Mouse (Mus musculus): ENCODE data around the gene Npas1. TPM values are rescaled to one million over a fixed set of nuclear protein-coding genes. Genes with fewer than 3 reads are reported as not detected.
A peak's percentile ranks its signal among the peaks of the same experiment; 100 is the strongest.

Gene Npas1
- total RNA-seq, 2 experiments from 2014 or later: not detected

DNA sequence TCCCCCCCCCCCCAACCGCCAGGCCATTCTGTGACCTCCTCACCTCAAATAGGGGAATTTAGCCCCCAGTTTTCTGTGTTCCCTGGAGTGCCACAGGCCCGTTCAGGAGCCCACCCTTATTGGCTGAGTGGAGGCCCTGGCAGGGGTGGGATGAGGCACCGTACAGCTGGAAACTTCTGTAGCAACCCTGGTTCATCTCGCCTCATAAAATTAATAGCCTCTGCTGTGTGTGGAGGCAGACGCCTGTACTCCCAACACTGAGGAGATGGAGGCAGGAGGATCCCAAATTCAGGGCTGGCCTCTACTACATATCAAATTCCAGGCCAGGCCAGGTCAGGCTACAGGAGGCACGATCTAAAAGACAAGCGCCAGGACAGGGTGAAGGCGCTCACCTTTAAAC is 3.7 kb downstream of the Npas1 start:
- no peak for DNase-seq
- intact Hi-C loops (cut with DNase I): loop anchor here (10.0 kb wide), 1 partner anchor 211 kb away; no protein-coding TSS in a partner anchor

DNA sequence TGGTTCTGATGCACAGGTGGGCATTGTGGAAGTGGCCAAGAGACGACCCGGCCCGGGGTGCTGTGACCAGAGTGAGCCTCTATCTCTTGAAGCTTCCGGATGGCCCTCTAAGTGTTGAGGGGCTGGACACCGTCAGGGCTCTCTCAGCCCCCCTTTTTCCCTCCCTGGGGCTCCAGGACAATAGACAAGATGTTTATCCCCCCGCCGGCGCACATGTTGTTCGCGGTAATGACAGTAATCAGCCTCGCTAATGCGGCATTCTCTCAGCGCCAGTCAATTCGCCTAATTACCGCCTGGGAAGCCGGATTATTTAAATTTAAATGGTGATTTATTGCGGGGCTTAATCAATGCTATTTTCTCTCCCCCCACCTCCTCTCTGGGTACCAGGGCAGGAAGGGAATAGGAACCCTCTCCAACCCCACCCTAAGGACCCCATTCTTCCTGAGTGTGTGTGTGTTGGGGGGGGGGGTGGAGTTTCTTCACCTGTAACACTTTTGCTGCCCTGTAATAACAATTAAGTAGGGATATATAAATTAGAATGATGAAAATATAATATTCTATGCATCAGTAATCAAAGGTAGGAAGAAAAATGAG is 5.3 kb downstream of the Npas1 start:
- intact Hi-C loops (cut with DNase I): loop anchor here (10.0 kb wide), 1 partner anchor 213 kb away; no protein-coding TSS in a partner anchor
- no peak for DNase-seq

DNA sequence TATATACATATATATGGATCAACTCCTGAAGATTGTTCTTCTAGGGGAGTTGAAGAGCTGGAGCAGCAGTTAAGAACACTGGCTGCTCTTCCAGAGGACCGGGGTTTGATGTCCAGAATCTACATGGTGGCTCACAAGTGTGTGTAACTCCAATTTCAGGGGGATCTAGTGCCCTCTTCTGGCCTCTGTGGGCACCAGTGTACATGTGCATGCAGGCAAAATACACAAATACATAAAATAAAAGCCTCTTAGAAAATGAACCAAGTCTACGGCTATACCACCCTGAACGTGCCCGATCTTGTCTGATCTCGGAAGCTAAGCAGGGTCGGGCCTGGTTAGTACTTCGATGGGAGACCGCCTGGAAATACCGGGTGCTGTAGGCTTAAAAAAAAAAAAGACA is 6.0 kb downstream of the Npas1 start:
- intact Hi-C loops (cut with DNase I): loop anchor here (10.0 kb wide), 1 partner anchor 213 kb away; no protein-coding TSS in a partner anchor
- no peak for DNase-seq

DNA sequence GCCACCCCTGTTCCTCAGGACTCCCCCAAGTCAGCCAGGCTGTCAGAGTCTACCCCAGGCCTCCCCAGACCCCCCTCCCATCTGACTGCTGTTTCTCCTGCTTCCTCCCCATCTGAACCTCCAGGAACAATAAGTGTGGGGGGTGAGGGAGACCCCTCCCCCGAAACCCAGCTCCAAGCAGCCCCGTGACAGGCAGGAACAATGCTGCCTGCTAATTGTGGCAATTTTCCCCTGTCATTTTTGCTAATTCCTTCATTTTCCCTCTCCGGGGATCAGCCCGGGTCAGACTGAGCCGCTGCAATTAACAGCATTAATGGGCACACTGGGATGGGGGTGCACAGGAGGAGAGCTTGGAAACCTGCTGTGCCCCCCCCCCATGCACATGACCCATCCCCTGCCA is 9.4 kb downstream of the Npas1 start:
- intact Hi-C loops (cut with DNase I): loop anchor here (2.0 kb wide), 1 partner anchor 153 kb away; no protein-coding TSS in a partner anchor
- no peak for DNase-seq

DNA sequence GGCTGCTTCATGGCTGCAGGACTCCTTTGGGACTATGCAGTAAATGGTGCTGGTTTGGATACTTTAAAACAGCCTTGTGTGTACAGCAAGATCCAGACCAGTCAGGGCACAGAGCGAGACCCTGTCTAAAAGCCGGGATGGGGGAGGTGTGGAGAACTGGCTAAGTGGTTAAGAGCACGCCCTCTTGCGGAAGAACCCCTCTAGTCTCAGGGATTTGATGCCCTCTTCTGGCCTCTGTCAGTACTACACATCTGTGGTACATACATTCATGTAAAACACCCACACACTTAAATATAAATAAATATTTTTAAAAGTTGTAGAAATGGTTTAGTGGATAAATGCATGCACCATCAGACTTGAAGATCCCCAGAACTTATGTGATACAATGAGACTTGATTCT is 11.0 kb downstream of the Npas1 start:
- intact Hi-C loops (cut with DNase I): no loop called here

DNA sequence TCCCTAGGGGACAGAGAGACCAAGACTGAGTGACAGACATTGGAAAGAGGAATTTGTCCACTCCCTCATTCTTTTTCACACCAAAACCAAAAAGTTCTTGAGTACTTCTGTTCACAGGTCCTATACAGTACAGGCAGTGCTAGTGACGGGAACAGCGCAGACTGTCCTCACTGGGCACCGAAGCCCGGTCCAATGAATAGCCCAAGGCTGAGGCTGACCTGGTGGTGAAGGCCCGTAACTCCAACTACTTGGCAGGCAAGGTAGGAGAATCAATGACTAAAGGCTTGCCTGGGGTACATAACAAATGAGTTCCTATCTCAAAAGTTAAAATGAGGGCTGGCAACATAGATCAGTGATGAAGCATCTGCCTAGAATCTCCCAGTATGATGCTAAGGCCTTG is 12.0 kb downstream of the Npas1 start:
- intact Hi-C loops (cut with DNase I): loop anchor here (2.0 kb wide), 1 partner anchor 27 kb away; no protein-coding TSS in a partner anchor
- DNase-seq: no peak

More for the DNA sequence above, 11.0 kb downstream of the Npas1 start:
- no peak for DNase-seq

DNA sequence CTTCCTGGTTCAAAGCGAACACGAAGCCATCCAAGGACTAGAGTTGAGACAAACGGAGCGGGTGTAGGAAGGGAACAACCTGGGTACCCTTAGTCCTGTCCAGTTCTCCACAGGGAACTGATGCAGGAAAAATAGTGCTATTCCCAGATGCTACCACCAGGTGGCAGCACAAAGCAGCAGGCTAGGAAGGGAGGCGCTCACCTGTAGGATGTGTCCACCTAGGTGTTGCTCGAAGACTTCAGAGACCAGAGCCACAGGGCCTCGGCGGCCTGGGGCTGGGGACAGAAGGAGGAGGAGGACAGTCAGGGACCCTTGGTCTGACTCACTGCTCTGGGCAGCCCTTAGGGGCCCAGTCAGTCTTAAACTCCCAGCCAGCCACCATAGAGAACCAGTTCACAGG is 12.4 kb downstream of the Npas1 start:
- peak; percentile 49 to 57 for DNase-seq
- intact Hi-C loops (cut with DNase I): loop anchor here (2.0 kb wide), 1 partner anchor 28 kb away; no protein-coding TSS in a partner anchor

DNA sequence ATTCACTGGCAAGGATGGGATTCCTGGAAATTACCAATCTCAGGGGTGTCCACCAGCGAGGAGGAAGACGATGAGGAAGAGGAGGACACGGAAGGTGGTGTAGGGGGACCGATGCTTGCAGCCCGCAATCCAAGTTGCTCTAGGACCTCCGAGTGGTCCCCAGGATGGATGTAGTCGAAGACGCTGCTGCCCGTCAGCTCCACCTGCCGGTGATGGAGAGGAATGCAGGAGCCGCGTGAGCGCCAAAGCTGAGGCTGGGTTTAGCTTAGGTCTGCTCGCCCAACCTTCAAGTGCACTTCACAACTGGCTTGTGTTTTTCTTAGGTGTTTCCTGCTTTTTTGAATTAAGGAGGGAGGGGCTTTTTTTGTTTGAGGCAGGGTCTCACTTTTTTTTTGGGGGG is 14.3 kb downstream of the Npas1 start:
- intact Hi-C loops (cut with DNase I): loop anchor here (2.0 kb wide), 2 partner anchors 66 to 86 kb away; no protein-coding TSS in a partner anchor
- peak; percentile 64 to 74 for DNase-seq

DNA sequence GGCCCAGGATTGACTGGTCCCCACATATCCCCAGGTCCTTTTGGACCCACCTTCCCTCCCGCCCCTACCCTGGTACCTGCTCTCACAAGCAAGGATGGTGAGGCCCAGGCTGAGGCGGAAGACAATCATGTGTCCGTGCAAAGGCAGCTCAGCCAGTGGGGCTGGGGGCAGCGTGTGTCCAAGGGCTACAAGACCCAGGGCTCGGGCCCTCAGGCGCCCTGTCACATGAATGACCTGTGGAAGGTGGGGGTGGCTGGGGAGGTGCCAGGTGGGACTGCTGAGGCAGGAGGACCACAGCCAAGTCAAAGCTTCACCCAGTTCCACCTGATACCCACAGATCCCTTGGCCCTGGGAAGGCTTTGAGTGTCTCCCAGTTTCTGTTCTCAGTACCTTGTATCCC is 15.8 kb downstream of the Npas1 start:
- intact Hi-C loops (cut with DNase I): loop anchor here (2.0 kb wide), 2 partner anchors 65 to 85 kb away; no protein-coding TSS in a partner anchor

DNA sequence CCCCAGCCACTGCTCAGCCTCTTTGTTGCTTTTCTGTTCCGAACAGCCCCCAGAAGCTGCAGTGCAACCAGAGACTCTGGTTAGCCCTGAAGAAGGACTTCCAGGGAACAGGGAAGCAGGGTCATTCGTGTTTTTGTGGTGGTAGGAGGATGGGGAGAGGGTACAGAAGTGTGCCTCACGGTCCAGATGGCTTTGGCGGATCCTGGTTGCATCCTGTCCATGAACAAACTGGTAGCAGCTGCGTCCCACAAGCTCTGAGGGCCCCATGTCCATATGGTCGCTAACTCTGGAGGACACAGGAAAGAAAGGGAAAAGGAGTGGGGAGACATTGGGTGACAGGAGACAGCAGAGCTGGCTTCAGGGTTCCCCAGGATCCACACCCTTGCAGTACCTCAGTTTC is 16.4 kb downstream of the Npas1 start:
- DNase-seq: no peak
- intact Hi-C loops (cut with DNase I): no loop called here

More for the DNA sequence above, 15.8 kb downstream of the Npas1 start:
- DNase-seq: no peak

DNA sequence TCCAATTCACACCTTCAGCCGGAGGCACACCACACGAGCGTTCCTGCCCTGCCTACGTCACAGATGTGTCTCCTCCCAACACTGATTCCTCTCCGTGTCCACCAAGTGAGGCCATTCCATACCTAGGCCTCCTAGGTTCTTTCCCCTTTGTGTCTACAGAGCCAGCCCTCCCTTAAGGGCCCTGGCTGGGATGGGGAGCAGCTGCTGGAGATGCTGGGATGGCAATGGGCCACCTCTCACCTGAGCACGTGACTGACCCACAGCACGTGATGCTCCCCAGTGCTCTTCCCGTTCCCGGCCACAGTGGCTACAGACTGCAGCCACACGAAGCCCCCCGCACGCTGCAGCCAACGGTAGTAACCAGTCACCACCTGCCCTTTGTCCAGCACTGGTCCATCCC is 17.0 kb downstream of the Npas1 start:
- intact Hi-C loops (cut with DNase I): no loop called here
- no peak for DNase-seq

DNA sequence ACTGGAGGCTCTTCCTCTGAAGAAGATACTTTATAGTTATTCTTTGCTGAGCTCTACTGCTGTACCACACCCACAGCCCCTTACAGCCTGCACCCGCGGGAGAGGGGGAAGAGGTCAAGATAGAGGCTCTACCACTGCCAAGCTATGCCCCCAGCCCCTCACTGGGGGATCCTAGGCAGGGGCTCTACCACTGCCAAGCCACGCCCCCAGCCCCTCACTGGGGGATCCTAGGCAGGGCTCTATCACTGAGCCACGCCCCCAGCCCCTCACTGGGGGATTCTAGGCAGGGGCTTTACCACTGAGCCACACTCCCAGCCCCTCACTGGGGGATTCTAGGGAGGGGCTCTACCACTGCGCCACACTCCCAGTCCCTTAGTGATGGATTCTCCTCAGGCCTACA is 21.2 kb downstream of the Npas1 start:
- DNase-seq: no peak
- intact Hi-C loops (cut with DNase I): no loop called here

DNA sequence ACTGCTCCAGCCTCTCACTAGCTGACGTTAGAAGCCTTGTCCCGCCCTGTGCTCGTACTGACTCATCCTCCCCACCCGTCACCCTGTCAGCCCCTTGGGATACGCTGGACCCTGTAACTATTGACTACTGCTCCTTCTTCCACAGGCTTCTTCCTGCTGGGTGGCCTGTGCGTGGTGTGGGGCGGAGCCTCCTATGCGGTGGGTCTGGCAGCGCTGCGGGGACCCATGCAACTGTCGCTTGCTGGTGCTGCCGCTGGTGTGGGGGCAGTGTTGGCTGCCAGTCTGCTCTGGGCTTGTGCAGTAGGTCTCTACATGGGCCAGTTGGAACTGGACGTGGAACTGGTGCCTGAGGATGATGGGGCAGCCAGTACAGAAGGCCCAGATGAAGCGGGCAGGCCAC is 22.5 kb downstream of the Npas1 start:
- intact Hi-C loops (cut with DNase I): no loop called here
- DNase-seq: no peak

DNA sequence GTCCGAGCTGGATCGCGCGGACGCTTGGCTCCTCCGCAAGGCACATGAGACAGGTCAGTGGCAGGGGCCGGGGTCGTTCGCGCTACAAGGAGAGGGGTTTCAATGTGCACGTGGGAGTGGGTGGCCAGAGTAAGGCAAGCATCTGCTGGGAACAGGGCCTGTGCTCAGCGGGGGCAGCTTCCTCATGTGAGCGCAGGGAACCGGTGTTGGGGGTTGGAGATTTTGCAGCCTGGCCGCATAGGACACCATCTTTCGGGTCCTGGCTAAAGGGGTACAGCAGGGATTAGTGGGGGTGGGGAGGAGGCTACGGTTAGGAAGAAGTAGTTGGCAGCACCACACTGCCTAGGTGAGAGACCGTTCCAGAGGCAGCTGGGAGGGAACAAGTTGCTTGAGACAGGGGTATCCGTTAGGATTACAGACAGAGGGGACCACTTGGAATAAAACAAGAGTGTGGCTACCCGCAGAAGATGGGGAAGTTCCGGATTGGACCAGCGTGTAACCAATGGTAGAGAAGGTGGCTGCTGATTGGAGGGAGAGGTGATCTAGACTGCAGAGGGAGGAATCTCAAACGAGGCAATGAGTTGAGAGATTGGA is 24.3 kb downstream of the Npas1 start:
- no peak for DNase-seq
- intact Hi-C loops (cut with DNase I): no loop called here

DNA sequence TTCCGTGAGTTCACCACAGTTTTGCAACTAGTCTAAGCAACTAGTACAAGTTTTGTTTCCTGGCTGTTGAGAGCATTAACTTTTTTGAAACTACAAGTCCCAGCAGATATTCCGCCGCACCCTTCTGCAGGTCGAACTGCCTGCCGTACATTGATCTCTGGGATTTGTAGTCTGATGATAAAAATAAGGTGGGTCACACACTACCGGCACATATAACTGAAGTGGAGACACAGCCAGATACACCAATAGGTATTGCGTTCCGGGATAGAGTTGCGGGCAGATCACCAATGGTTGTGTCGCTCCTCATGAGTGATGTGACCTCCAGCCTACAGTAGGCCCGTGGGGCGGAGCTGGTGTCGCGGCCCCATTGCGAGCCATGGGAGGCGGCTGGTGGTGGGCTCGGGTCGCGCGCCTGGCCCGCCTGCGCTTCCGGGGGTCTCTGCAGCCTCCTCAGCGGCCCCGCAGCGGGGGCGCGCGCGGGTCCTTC is 24.9 kb downstream of the Npas1 start, which contains the start of gene Tmem160:
TSS of gene Tmem160 (plus strand) at position 193 of the 487 bp plus-strand sequence.
- intact Hi-C loops (cut with DNase I): no loop called here
- DNase-seq: peak; percentile 77 to 87

DNA sequence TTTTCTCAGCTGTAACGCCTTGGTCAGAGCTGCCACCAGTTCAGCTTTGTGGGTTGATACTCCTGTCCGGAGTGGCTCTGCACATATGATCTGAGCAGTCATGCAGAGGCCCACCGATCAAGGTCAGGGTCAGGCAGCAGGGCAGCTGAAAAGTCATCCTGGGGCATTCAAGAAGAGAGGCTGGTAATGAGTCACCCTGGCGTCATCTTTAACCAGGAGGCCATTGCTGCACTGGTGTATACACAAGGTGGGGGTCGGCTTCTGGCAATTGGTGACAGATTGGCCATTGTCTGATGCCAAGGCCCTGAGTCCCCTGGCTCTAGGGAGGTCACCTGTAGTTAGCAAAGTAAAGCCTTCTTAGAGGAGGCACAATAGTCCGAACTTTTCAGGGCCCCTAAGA is 25.9 kb downstream of the Npas1 start:
- intact Hi-C loops (cut with DNase I): no loop called here
- no peak for DNase-seq

DNA sequence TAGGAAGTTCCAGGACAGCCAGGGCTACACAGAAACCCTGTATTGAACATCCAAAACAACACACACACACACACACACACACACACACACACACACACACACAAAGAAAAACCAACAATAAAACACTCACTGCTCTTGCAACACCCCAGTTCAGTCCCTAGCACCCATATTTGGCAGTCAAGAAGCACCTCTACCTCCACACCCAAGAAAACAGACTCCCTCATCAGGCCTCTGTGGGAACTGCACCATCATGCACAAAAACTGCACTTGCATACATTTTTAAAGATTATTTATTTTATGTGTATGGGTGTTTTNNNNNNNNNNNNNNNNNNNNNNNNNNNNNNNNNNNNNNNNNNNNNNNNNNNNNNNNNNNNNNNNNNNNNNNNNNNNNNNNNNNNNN is 36.3 kb downstream of the Npas1 start:
- no peak for DNase-seq
- intact Hi-C loops (cut with DNase I): no loop called here

DNA sequence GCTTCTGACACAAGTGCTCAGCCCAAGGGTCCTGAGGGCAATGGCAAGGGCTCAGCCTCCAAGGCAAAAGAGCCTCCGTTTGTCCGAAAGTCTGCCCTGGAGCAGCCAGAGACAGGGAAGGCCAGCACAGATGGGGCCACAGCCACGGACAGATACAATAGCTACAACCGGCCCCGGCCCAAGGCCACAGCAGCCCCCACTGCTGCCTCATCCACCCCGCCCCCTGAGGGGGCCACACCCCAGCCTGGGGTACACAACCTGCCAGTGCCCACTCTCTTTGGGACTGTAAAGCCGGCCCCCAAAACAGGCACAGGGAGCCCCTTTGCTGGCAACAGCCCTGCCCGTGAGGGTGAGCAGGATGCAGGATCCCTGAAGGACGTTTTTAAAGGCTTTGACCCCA is 42.4 kb downstream of the Npas1 start:
- DNase-seq: no peak
- intact Hi-C loops (cut with DNase I): no loop called here

DNA sequence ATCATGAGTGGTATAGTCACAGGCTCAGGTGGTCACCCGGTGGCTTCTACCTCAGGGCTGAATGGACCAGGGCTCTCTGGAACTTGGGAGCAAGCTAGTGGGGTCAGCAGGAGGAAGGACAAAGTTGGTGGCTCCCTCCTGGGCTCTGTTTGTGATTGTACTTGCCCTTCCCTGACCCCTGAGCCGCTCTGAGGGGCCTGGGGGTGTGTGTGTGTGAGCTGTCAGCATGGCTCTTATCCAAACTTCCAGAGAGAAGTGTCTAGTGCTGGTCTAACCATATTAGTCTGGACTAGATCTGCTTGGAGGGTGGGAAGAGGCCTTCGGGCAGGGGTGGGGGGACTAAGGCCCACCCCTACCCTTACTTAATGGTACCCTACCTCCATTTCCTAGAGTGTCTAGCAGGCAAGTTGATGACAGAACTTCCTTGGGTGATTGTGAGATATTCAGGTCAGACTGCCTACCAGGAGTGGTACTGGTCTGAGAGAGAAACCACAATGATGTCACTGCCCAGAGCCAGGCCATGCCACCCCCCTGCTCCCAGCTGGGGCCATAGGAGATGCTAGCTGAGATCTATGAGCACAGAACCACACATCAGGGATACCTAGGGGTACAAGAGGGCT is 44.1 kb downstream of the Npas1 start:
- intact Hi-C loops (cut with DNase I): no loop called here
- DNase-seq: no peak

DNA sequence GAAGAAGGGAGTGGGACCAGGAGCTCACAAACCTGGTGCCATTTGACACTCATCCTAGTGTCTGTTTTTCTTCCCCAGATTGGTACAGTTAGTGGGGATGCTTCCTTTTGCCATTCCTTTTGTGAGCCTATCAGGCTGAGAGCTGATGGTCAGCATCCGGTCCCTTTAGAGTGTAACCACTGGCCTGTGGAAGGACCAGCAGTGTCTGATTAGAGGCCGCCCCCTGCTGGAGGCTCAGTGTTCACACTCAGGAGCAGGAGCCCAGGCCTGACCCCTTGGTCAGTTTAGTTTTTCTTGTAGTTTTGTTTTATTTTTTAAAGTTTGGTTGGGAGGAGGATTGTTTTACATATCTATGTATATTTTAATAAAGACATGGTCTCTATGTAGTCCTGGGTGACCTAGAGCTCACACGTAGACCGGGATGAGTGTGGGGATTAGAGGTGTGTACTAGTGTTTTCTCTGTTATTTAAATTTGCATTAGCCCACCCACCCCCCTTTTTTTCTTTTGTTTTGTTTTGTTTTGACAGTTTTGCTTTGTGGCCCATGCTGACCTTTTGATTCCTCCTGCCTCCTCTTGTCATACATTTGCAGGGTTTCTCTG is 51.3 kb downstream of the Npas1 start:
- intact Hi-C loops (cut with DNase I): loop anchor here (1.0 to 5.0 kb wide), 3 partner anchors 30 to 134 kb away; no protein-coding TSS in a partner anchor
- peak; percentile 72 to 84 for DNase-seq

DNA sequence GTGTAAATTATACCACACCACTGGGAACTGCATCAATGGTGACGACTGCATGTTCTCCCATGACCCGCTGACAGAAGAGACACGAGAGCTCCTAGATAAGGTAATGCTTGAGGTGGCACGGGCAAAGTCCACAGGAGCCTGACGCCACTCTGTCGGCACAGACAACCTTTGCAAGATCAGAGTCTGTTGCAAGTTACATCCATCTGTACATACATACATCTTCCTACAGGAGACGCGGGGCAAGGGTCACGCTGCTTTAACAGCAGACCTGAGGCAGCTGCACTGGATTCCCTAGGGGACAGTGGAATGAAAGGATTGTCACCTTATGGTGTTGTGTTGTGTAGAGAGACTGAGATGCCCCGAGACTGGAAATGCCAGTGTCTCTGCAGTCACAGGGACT is 51.8 kb downstream of the Npas1 start:
- intact Hi-C loops (cut with DNase I): loop anchor here (1.0 to 5.0 kb wide), 3 partner anchors 29 to 133 kb away; no protein-coding TSS in a partner anchor

More for the DNA sequence above, 51.8 kb downstream of the Npas1 start:
- no peak for DNase-seq
